Mouse (Mus musculus) mature B cell (primary cell): ENCODE measurements around the gene Clic4.

Experiments
- in situ Hi-C: fragments of 300-500 bp; cut with MboI; formaldehyde crosslinking; loops from 2 replicates; pipeline ENCODE4 v1.14.3; 2019

The Clic4 gene

GRCm38 (mm10) chr4:135272640-135273306 is at the start of gene Clic4:
Gene Clic4 (minus strand): TSS chr4:135272814.
- in situ Hi-C loops, result no loop called here

- in situ Hi-C loops, result loop anchor here (5.0 to 10.0 kb wide), 2 partner anchors 96 to 383 kb away; partner anchors contain the start of gene Syf2
Observed at GRCm38 (mm10) chr4:135317966-135318365, 45.4 kb upstream of the Clic4 start.

- in situ Hi-C loops, result loop anchor here (5.0 to 10.0 kb wide), 2 partner anchors 95 to 383 kb away; partner anchors contain the start of gene Syf2
Observed at GRCm38 (mm10) chr4:135317539-135317938, 44.9 kb upstream of the Clic4 start.

- in situ Hi-C loops, result loop anchor here (5.0 to 10.0 kb wide), 2 partner anchors 93 to 380 kb away; partner anchors contain the start of gene Syf2
Observed at GRCm38 (mm10) chr4:135315287-135315686, 42.7 kb upstream of the Clic4 start.

GRCm38 (mm10) chr4:135314419-135314832 is 41.8 kb upstream of the Clic4 start:
- in situ Hi-C loops, result loop anchor here (10.0 kb wide), 1 partner anchor 380 kb away; the partner anchor contains the start of gene Syf2

GRCm38 (mm10) chr4:135313761-135314241 is 41.2 kb upstream of the Clic4 start:
- in situ Hi-C loops, result loop anchor here (10.0 kb wide), 1 partner anchor 379 kb away; the partner anchor contains the start of gene Syf2

GRCm38 (mm10) chr4:135313111-135313691 is 40.6 kb upstream of the Clic4 start:
- in situ Hi-C loops, result loop anchor here (10.0 kb wide), 1 partner anchor 378 kb away; the partner anchor contains the start of gene Syf2

- in situ Hi-C loops, result loop anchor here (10.0 kb wide), 1 partner anchor 378 kb away; the partner anchor contains the start of gene Syf2
Observed at GRCm38 (mm10) chr4:135312706-135313105, 40.1 kb upstream of the Clic4 start.

- in situ Hi-C loops, result loop anchor here (10.0 kb wide), 1 partner anchor 376 kb away; the partner anchor contains the start of gene Syf2
Observed at GRCm38 (mm10) chr4:135310371-135310770, 37.8 kb upstream of the Clic4 start.

GRCm38 (mm10) chr4:135309726-135310125 is 37.1 kb upstream of the Clic4 start:
- in situ Hi-C loops, result loop anchor here (10.0 kb wide), 1 partner anchor 375 kb away; the partner anchor contains the start of gene Syf2

- in situ Hi-C loops, result no loop called here
Observed at GRCm38 (mm10) chr4:135309112-135309659, 36.6 kb upstream of the Clic4 start.

GRCm38 (mm10) chr4:135306971-135307632 is 34.5 kb upstream of the Clic4 start:
- in situ Hi-C loops, result no loop called here

GRCm38 (mm10) chr4:135306533-135306932 is 33.9 kb upstream of the Clic4 start:
- in situ Hi-C loops, result no loop called here

- in situ Hi-C loops, result no loop called here
Observed at GRCm38 (mm10) chr4:135302261-135302660, 29.6 kb upstream of the Clic4 start.

- in situ Hi-C loops, result no loop called here
Observed at GRCm38 (mm10) chr4:135301166-135301565, 28.6 kb upstream of the Clic4 start.

- in situ Hi-C loops, result no loop called here
Observed at GRCm38 (mm10) chr4:135300248-135301041, 27.8 kb upstream of the Clic4 start.

GRCm38 (mm10) chr4:135298680-135299079 is 26.1 kb upstream of the Clic4 start:
- in situ Hi-C loops, result no loop called here

GRCm38 (mm10) chr4:135297931-135298546 is 25.4 kb upstream of the Clic4 start:
- in situ Hi-C loops, result no loop called here

- in situ Hi-C loops, result no loop called here
Observed at GRCm38 (mm10) chr4:135297146-135297545, 24.5 kb upstream of the Clic4 start.

- in situ Hi-C loops, result no loop called here
Observed at GRCm38 (mm10) chr4:135296565-135296964, 24.0 kb upstream of the Clic4 start.
